Mouse (Mus musculus): ENCODE measurements around the gene Rhod.
"Not testable (repeated sequence)": the region's sequence is repeated elsewhere in the genome, so short reads cannot be mapped to it uniquely, and the experiment has no call there.

Rhod gene

DNA sequence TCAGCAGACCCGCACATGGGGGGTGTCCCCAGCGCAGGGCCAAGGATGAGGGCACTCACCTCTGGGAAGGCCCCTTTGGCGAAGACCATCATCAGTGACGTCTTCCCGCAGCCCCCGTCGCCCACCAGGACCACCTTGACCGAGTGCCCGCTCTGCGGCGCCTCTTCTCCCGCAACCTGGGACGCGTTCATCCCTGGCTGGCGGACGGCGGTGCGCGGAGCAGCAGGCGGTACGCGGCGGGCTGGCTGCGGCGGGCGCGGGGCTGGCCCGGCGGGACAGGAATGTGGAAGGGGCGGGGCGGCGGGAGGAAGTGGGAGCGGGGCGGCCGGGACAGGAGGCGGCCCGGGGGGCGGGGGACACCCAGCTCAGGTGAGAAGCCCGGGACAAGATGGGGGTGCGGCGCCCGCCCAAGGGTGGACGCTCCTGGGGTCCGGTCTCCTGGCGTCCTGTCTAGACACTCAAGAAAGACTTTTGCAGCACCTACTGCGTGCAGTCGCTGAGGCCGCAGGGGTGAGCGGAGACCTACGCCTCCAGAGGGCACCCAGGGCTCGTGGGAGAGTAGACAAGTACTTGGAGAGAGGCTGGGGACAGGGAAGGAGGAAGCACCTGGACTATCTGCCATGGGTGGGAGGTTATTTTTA, at the start of gene Rhod:
TSS of gene Rhod (minus strand) at position 272 of the 641 bp plus-strand sequence.
- no peak for DNase-seq (ENCODE audit: low spot score)

- no peak for DNase-seq (ENCODE audit: low spot score)
These were observed 48.6 kb upstream of the Rhod start for GRCm38 (mm10) chr19:4487877-4488276.

- no peak for DNase-seq (ENCODE audit: low spot score)
These were observed 45.8 kb upstream of the Rhod start for GRCm38 (mm10) chr19:4485006-4485405.

- DNase-seq (ENCODE audit: low spot score): no peak
These were observed 43.1 kb upstream of the Rhod start for GRCm38 (mm10) chr19:4482111-4482859.

- DNase-seq (ENCODE audit: low spot score): no peak
These were observed 42.1 kb upstream of the Rhod start for GRCm38 (mm10) chr19:4481326-4481725.

- DNase-seq (ENCODE audit: low spot score): no peak
These were observed 40.8 kb upstream of the Rhod start for GRCm38 (mm10) chr19:4480041-4480440.

DNA sequence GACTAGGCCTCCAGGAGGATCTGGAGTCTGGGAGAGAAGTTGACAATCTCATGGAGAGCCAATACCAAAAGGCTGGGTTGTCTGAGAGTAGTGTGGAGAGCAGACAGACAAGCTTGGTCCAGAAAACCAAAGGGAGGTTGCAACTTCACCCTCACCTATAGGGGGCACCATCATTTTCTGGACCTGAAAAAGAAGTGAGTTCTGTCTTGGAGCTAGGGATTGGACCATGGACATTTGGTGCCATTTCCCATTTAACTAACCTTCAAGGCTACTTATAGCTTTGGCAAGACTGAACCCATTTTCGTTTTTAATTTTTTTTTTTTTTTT, 38.9 kb upstream of the Rhod start:
- no peak for DNase-seq (ENCODE audit: low spot score)

DNA sequence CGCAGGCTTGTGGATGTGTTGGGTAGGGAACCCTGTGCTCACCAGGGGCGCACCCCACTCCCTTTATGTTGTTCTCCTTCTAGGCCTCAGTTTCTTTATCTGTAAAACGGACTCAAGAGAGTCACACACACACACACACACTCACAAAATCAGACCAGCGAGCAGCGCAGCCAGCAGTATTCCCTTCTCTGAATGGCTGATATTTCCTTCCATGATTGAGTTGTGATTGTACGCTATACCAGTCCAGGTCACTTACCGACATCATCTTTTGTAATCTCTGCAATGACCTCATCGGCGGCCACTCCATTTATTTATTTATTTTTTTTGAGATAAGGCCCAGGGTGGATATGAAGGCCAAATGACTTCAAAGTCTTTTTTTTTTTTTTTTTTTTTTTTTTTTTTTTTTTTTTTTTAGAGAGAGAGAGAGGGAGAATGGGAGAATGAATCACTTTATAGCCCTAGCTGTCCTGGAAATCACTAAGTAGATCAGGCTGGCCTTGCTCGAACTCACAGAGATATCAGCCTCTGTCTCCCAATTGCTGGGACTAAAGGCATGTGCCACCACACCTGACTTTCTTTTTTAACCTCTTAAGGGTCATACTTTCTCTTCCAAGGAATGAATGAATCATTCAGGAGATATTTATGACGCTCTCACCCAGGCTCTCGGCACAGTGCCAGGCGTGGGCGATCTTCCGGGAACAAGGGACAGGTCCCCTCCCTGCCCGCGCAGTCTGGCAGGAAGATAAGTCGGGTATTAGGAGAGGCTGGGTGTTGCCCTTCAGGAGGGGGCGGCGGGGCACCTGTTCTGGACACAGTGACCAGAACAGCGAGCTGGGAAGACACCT, 38.3 kb upstream of the Rhod start, which contains the start of gene Syt12:
TSS of gene Syt12 (minus strand) at position 103 of the 845 bp plus-strand sequence.
- peak; percentile 48 for DNase-seq (ENCODE audit: low spot score)

DNA sequence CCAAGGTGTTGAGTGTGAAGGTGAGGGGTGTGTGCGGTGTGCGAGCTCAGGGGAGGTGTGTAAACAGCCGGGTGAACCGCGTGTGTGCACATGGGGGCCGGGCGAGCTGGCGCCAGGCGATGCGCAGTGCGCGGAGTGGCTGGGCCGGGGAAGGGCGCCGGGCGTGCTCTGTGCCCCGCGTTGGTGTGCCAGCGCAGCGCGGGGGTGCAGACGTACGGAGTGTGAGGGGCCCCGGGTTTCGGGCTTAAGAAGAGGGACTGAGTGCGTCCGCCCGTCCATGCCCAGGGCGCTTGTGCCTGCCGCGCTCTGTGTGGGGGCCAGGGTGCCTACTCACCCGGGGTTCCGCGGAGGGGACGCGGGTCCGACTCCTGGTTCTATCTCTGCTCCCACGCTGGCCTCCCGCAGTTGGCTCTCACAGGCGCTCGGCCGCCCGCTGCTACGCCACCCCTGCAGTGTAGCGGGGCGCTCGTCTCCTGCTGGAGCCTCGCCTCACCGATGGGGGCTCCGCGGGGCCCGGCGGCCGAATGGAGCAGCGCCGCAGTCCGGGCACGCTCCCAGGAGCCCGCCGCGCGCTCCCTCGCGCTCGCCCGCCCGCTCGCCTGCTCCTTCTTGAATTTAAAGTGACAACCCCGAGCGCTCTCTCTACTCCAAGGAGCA, 37.5 kb upstream of the Rhod start:
- DNase-seq (ENCODE audit: low spot score): peak; percentile 53

- DNase-seq (ENCODE audit: low spot score): no peak
These were observed 36.1 kb upstream of the Rhod start for GRCm38 (mm10) chr19:4475224-4475925.

- no peak for DNase-seq (ENCODE audit: low spot score)
These were observed 35.5 kb upstream of the Rhod start for GRCm38 (mm10) chr19:4474739-4475138.

DNA sequence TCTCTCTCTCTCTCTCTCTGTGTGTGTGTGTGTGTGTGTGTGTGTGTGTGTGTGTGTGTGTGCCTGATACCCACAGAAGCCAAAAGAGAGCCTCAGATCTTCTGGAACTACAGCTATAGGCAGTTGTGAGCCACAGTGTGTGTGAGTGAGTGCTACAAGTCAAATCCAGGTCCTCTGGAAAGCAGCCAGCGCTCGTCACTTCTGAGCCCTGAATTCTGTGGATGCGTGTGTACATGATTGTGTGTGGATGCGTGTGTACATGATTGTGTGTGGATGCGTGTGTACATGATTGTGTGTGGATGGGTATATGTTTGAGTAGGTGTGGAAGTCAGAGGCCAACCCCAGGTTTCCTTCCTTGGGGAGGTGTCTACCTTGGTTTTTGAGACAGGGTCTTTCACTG, 34.3 kb upstream of the Rhod start:
- DNase-seq (ENCODE audit: low spot score): no peak

GRCm38 (mm10) chr19:4468363-4468762, 29.1 kb upstream of the Rhod start:
- no peak for DNase-seq (ENCODE audit: low spot score)

DNA sequence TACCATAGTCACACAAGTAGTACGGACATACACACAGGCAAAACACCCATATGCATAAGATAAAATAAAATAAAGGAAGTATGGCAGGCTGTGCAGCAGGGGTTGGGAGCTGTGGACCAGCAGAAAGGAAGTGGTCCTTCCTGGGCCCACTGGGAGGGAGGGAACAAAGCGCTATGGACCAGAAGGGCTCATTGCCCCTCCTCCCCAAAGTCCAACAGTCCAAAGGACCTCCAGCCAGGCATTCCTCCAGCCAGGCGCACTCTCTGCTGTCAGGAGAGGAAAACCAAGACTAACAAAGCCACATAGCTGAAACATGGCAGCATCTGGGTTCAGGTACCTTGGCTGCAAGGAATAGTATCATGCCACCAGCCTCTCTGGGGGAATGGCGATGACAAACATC, 25.4 kb upstream of the Rhod start:
- no peak for DNase-seq (ENCODE audit: low spot score)

DNA sequence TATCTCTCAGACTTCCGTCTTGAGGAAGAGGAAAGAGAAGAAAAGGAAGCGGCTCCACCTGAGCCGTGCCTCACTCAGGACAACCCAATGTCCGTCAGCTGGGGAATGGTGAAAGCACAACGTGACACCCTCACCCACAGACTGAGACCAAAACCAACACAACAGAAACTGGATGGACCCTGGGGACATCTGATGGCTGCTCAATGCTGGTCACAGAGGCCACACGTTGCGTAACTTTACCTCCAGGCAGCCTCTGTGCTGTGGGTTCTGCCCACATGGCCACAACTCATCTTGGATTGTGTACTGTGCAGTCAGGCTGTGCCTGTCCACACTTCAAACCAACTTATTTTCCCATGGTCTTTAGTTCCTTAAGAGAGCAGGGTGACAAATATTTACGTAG, 22.7 kb upstream of the Rhod start:
- DNase-seq (ENCODE audit: low spot score): no peak

DNA sequence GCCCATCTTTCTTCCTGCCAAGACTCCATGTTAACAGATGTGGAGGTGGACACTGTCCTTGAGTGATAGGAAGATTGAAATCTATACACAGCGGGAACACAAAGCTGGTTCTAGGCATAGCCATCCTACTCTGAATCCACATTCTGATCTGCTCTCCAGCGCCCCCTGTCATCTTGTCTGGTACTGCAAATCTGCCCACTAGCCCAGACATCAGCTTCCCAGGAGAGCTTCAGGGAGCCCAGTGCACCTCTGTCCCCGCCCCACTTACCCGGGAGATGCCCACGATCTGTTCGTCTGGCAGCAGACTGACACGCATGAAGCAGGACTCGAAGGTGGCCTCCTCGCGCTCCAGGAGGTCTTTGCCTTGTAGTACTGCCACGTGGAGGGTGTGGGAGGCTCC, 17.0 kb upstream of the Rhod start:
- peak; percentile 60 for DNase-seq (ENCODE audit: low spot score)

- no peak for DNase-seq (ENCODE audit: low spot score)
These were observed 16.0 kb upstream of the Rhod start for GRCm38 (mm10) chr19:4455071-4455800.

GRCm38 (mm10) chr19:4454040-4454439, 14.8 kb upstream of the Rhod start:
- DNase-seq (ENCODE audit: low spot score): not testable (repeated sequence)

DNA sequence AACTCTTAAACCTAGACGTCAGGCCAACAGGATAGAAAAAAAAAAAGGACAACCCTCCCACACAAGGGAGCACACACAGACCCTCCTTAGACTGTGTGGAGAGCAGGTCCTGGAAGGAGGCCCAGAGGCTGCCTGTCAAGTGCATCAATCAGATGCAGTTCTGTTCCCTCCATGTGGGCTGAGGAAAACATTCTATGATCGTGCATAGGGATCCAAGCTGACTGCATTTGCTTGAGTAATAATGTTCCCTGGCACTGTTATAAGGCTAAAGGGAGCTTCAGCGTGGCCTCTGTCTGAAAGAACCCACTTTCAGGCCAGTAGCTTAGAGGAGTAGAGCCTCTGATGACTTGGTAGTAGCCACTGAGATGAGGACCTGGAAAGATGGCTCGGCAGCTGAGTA, 13.3 kb upstream of the Rhod start:
- DNase-seq (ENCODE audit: low spot score): peak; percentile 38

DNA sequence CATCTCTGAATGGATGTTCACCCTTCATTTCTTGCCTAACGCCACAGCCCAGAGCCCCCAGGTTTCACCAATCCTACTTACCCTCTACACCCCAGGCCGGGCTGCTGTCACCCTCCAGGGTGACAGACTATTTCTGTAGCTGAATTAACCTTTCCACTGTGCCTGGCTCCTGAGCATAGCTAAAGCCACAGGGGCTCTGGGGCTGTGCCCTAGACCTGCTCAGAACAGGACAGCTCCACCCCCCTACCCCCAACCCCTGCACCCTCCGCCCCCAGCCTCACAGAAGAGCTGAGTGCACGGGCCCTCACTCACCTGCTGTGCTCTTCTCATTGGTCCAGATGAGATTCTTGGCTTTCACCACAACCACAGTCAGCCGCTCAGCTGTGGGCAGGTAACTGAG, 12.7 kb upstream of the Rhod start:
- no peak for DNase-seq (ENCODE audit: low spot score)

GRCm38 (mm10) chr19:4451098-4451497, 11.9 kb upstream of the Rhod start:
- no peak for DNase-seq (ENCODE audit: low spot score)
